Mouse (Mus musculus) stomach, adult 2 months (tissue): ENCODE measurements around the gene Irf2. TPM values are rescaled to one million over a fixed set of nuclear protein-coding genes. Genes with fewer than 3 reads are reported as not detected.

Experiments
- polyA plus RNA-seq: library from polyadenylated mRNA; depleted of rRNA; stranded (reverse); fragments of >200 nt; gene quantifications from 2 replicates; pipeline ENCODE4 v1.2.3, GENCODE M21; 2012; rRNA removed

Irf2 gene
- polyA plus RNA-seq = 4.4 and 6.8 TPM in 2 replicates

GRCm38 (mm10) chr8:46739003-46739949 lies at the start of gene Irf2:
Gene Irf2, plus strand, starts transcription at chr8:46739732.

Other genes with a start within 250 kb of the Irf2 start
- gene Cenpu, start 187.7 kb upstream of the Irf2 start, polyA plus RNA-seq = 0.86 and 1.4 TPM in 2 replicates
- 0.20 and 0.38 TPM in 2 replicates for gene Primpol, start 122.5 kb upstream of the Irf2 start, polyA plus RNA-seq
- 0.84 and 1.5 TPM in 2 replicates for gene Casp3, start 122.4 kb upstream of the Irf2 start, polyA plus RNA-seq
- 0.55 and 0.61 TPM in 2 replicates for gene Enpp6, start 247.2 kb downstream of the Irf2 start, polyA plus RNA-seq